Mouse (Mus musculus) granulocyte monocyte progenitor cell, adult 5-6 weeks (primary cell): ENCODE results near the gene Cpeb2. TPM values are rescaled to one million over a fixed set of nuclear protein-coding genes. Genes with fewer than 3 reads are reported as not detected.

ENCODE experiments used
- ATAC-seq: replicated peaks from 2 replicates; pipeline ENCODE4 v1.8.0; 2016; ENCODE audit warnings: mild to moderate bottlenecking, moderate TSS enrichment, inconsistent platforms; ENCODE audit not compliant: poor library complexity, severe bottlenecking
- total RNA-seq, 2 experiments: library from RNA; stranded (forward) in 1 of 2; stranded (reverse) in 1 of 2; fragments of 200-712, 200-1000 nt in 1 of 2; fragments of >200 nt in 1 of 2; fragmentation: Nextera tagmentation in 1 of 2; gene quantifications; 2 replicates each; pipeline ENCODE4 v1.2.3; 2014 to 2017

Cpeb2 gene
- total RNA-seq, 2 experiments from 2014 or later, result 2.5 to 6.4 TPM

- ATAC-seq, result no peak
Observed at GRCm38 (mm10) chr5:43236476-43236875, 3.5 kb downstream of the Cpeb2 start.

GRCm38 (mm10) chr5:43237238-43237637 is 4.3 kb downstream of the Cpeb2 start:
- no peak for ATAC-seq

DNA sequence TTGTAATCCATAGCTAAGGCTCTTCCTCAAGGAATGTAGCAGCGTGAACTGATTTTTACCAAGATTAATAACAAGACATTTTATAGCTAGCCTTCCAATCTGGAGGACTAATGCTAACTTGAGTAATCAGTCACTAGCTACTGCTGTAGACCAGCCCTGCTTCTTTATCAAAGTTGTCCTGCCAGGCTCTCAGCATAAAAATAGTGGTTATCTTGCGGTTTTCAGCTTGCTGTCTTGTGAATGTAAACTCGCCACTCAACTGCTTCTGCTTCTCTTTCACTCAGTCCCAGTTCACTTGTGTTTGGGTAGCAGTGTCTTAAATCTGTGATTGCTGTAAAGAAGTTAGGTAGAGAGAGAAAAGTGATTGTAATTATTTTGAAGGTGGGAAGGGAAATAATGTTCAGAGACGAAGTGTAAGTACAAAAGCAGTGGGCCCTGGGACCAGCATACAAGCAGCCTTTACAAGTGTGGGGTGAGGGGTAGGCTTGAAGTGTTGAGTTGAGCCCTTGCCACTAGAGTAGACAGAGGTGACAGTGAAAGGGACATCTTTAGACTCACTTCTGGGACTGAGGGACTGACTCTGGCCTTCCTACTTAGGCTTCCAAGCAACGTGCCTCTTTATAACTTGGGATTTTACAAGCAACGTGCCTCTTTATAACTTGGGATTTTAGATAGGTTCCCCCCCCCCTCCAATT is 6.3 kb downstream of the Cpeb2 start:
- ATAC-seq, result no peak

- 0 out of 2 replicates have a peak, but pooled peaks have one; percentile 15 for ATAC-seq
Observed at GRCm38 (mm10) chr5:43240729-43241128, 7.8 kb downstream of the Cpeb2 start.

- ATAC-seq, result no peak
Observed at GRCm38 (mm10) chr5:43246236-43246635, 13.3 kb downstream of the Cpeb2 start.

DNA sequence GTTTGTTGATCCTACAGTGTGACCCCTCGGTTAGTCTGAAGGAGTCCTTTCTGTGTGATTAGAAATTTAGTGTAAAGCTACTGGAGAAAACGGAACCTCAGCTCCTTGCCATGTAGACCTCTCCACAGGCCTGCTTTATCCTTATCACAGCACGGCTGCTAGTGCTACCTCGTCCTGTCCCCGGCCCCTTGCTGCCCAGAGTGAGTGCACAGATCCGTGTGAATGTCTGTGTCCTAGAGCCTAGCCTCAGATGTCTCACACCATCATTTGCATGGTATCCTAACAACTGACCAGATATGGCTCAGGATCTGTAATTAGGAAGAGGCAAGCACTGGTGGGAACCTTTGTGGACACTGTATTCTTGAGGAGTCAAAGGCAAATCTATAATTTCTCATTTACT is 14.0 kb downstream of the Cpeb2 start:
- no peak for ATAC-seq

GRCm38 (mm10) chr5:43248001-43248430 is 15.0 kb downstream of the Cpeb2 start:
- no peak for ATAC-seq

DNA sequence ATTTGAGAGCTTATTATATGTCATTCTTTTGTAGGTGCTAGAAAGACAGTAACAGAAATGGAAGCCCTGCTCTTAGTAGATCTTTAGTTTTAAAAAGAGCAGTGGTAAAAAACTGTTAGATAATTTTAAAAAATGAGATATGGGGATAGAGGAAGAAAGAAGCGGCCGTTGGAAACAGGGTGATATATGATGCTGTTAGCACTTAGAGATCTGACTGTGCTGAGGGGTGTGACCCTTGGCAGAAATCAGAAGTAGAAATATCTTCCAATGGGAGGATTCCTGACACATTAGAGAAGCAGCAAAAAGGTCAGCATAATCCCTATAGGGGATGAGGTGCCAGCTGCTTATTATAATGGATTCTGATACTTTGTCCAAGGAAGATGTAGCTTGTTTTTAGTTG is 24.5 kb downstream of the Cpeb2 start:
- no peak for ATAC-seq

GRCm38 (mm10) chr5:43258472-43259142 is 25.6 kb downstream of the Cpeb2 start:
- ATAC-seq, result no peak

GRCm38 (mm10) chr5:43261814-43262213 is 28.8 kb downstream of the Cpeb2 start:
- no peak for ATAC-seq

DNA sequence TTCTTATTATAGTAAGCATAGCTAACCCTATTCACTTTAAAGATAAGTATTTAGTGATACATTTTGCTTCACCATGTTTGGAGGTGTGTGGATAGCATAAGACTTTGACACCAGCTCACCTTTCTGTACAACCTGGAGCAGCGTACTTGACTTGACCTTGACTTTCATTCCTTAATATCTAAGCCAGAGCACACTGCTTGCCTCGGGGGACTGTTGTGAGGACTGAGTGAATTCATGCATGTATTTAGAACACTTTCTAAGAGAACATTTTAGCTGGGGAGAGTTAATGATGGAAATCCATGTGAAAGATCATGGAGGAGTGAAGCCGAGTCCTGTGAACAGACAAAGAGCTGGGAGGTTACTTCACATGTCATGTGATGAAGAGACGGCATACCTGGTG is 31.0 kb downstream of the Cpeb2 start:
- ATAC-seq, result no peak

DNA sequence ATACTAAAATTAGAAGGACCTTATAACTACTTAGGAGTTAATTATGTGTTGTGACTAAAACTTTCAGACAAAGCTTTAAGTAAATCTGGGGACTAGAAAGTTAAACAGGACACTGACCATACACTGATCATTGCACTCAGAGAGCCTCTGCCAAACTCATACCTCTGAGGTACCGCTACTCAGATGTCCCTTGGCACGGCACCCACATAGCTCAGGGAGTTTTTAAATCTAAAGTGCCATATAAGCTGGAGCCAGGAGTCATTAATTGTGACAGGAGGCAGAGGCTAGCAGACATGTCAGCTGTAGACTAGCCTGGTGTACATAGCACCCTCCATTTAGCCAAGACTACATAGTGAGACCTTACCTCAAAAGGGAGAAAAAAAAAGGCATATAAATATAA is 31.7 kb downstream of the Cpeb2 start:
- ATAC-seq, result no peak

DNA sequence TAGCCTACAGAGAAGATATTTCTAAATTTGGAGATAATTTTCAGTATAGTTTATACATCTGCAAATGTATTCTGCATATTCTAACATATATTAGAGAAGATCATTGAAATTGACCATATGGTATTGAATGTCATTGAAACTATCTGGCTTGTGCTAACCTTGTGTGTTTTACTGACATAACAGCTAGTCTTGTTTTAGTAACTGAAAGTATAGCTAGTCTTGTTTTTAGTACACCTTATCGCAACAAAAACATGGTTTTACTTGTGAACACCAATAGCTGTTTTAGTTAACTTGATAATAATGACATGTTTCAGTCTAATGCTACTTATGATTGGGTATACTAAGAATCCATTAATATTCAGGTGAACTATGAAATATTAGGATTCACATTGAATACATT is 45.0 kb downstream of the Cpeb2 start:
- ATAC-seq, result no peak

DNA sequence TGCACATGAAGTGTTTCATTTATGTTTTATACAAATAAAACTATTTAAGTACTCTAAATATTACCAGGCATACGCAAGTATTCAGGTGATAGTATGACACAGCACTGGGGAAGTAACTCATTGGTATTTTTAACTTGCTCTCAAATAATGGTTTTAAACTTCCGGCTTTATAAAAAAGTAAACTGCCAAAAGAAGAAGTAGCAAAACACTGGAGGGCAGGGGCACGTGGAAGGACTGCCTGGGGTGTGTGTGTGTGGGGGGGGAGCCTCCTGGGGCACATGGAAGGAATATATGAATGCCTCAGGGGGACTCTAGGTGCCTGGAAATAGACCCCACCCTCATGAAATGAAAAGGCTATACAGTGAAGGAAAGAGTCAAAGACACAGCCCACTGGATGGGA is 46.8 kb downstream of the Cpeb2 start:
- peak; percentile 91 for ATAC-seq

GRCm38 (mm10) chr5:43285756-43286155 is 52.8 kb downstream of the Cpeb2 start:
- ATAC-seq, result 0 out of 2 replicates have a peak, but pooled peaks have one; percentile 23

DNA sequence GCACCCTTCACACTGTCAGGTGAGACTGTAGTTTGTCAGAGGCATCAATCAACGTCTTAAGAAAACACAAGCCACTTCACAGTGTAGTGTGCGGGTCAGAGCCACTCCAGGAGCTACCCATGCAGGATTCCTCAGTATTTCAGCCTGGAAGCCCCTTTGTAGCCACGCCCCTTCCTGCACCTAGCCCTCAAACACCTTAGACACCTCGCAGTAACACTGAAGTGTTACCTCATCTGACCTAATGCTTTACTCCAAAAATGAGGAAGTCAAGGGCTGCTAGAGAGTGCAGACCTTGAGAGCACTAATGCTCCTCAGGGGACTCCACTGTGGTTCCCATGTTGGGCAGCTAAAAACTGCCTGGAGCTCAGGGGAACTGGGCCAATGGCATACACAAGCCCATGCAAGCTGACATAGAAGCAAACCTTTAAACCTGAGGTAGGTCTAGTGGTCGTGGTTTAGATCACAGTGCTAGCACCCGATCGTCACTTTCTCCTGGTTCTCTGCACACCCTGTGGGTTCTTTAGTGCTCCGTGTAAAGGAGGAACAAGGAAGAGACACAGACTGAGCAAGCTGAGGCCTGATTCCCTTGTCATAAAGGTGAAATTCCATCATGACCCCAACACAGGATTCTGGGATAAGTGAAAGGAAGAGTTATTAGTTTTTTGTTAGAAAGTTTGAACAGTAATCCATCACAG is 56.9 kb downstream of the Cpeb2 start:
- ATAC-seq, result peak; percentile 96

- peak; percentile 55 for ATAC-seq
Observed at GRCm38 (mm10) chr5:43293136-43293535, 60.2 kb downstream of the Cpeb2 start.

DNA sequence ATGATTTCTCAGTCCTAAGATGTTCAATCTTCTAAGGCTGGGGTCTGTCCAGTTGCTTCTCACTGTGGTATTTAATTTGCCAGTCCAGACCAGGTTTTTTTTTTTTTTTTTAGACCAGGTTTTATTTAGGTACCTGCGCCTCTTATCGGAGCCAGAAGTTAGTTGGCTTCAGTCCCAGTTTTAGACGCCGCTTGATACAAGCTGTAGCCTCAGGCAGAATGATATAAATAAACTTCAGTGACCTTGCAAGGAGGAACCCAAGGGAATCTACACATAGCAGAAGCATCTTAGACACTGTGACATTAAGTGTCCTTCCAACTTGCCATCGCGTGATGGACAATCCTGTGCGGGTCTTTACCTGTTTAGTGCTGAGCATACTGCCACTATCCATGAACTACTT is 64.5 kb downstream of the Cpeb2 start:
- ATAC-seq, result no peak

DNA sequence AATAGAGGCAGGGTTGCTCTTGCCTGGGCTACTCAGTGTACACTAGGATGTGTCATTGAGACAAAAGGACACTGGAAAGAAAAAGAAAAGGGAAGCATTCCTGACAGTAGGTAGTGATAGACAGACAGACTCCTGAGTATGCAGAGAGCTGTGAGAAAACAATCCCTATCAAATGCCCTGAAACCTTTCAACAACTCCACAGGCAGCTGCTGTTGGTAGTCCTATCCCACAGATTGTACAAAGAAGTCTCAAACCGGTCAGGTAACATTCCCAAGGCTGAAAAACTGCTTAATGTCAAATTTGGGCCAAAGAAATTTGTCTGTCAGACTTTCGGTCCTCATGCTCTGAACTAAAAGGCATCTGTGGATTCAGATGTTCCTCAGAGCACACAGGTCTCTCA is 66.0 kb downstream of the Cpeb2 start:
- no peak for ATAC-seq

DNA sequence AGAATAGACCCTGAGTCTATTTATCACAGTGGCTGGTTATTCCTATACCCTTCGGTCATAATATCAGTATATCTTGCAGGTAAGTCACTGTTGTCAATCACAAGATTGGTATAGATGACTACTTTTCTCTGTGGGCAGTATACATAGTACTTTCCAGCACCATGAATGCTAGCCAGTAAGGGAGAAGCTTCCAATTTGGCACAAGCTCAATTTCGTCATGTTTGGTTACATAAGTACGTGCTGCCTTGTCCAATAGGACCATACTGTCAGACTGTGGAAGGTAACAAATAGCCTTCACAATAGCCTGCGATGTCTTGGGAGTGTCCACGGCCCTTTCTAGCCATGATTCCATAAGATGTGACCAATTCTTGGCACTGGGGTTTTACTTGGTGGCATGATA is 67.1 kb downstream of the Cpeb2 start:
- no peak for ATAC-seq

- ATAC-seq, result no peak
Observed at GRCm38 (mm10) chr5:43300979-43301378, 68.0 kb downstream of the Cpeb2 start.
